Mouse (Mus musculus) v-Abl transformed pro-B cells (cell line): ENCODE results near the gene Sirt5.

ENCODE experiments used
- in situ Hi-C, 2 experiments: fragments of 400-800 bp; cut with MboI; formaldehyde crosslinking; loops; one replicate each; pipeline ENCODE4 v1.15.1; 2025; ENCODE audit not compliant: unreplicated experiment in 2 of 2

The Sirt5 gene

GRCm38 (mm10) chr13:43364985-43365824 is at the start of gene Sirt5:
Gene Sirt5, plus strand, starts transcription at chr13:43365496.
- in situ Hi-C loops, result loop anchor here (10.0 to 25.0 kb wide), 3 partner anchors 197 to 372 kb away; partner anchors contain the start of gene Mcur1 (in 1 of the 2)

- in situ Hi-C loops, result no loop called here
Measured at GRCm38 (mm10) chr13:43317411-43317810, 47.9 kb upstream of the Sirt5 start.

- in situ Hi-C loops, result no loop called here
Measured at GRCm38 (mm10) chr13:43319396-43319795, 45.9 kb upstream of the Sirt5 start.

- in situ Hi-C loops, result loop anchor here (5.0 kb wide), 2 partner anchors 119 to 134 kb away; no protein-coding TSS in a partner anchor
Measured at GRCm38 (mm10) chr13:43321492-43321891, 43.8 kb upstream of the Sirt5 start.

GRCm38 (mm10) chr13:43325427-43325826 is 39.9 kb upstream of the Sirt5 start:
- in situ Hi-C loops, result no loop called here

- in situ Hi-C loops, result no loop called here
Measured at GRCm38 (mm10) chr13:43331721-43332444, 33.4 kb upstream of the Sirt5 start.

GRCm38 (mm10) chr13:43332591-43332990 is 32.7 kb upstream of the Sirt5 start:
- in situ Hi-C loops, result no loop called here

GRCm38 (mm10) chr13:43336425-43337221 is 28.7 kb upstream of the Sirt5 start:
- in situ Hi-C loops, result no loop called here

- in situ Hi-C loops, result no loop called here
Measured at GRCm38 (mm10) chr13:43338001-43338400, 27.3 kb upstream of the Sirt5 start.

- in situ Hi-C loops, result no loop called here
Measured at GRCm38 (mm10) chr13:43338632-43339031, 26.7 kb upstream of the Sirt5 start.

- in situ Hi-C loops, result no loop called here
Measured at GRCm38 (mm10) chr13:43346825-43347224, 18.5 kb upstream of the Sirt5 start.

GRCm38 (mm10) chr13:43349376-43349775 is 15.9 kb upstream of the Sirt5 start:
- in situ Hi-C loops, result no loop called here

- in situ Hi-C loops, result loop anchor here (25.0 kb wide), 2 partner anchors 212 to 387 kb away; partner anchors contain the start of gene Mcur1 (in 1 of the 2)
Measured at GRCm38 (mm10) chr13:43350489-43351169, 14.7 kb upstream of the Sirt5 start.

GRCm38 (mm10) chr13:43353356-43353755 is 11.9 kb upstream of the Sirt5 start:
- in situ Hi-C loops, result loop anchor here (25.0 kb wide), 2 partner anchors 209 to 384 kb away; partner anchors contain the start of gene Mcur1 (in 1 of the 2)

- in situ Hi-C loops, result loop anchor here (25.0 kb wide), 2 partner anchors 208 to 383 kb away; partner anchors contain the start of gene Mcur1 (in 1 of the 2)
Measured at GRCm38 (mm10) chr13:43354362-43354761, 10.9 kb upstream of the Sirt5 start.

- in situ Hi-C loops, result loop anchor here (25.0 kb wide), 2 partner anchors 206 to 381 kb away; partner anchors contain the start of gene Mcur1 (in 1 of the 2)
Measured at GRCm38 (mm10) chr13:43356346-43357125, 8.8 kb upstream of the Sirt5 start.

- in situ Hi-C loops, result loop anchor here (10.0 to 25.0 kb wide), 3 partner anchors 202 to 377 kb away; partner anchors contain the start of gene Mcur1 (in 1 of the 2)
Measured at GRCm38 (mm10) chr13:43360534-43360933, 4.8 kb upstream of the Sirt5 start.

- in situ Hi-C loops, result loop anchor here (10.0 to 25.0 kb wide), 3 partner anchors 200 to 375 kb away; partner anchors contain the start of gene Mcur1 (in 1 of the 2)
Measured at GRCm38 (mm10) chr13:43362353-43362752, 2.9 kb upstream of the Sirt5 start.

- in situ Hi-C loops, result loop anchor here (10.0 to 25.0 kb wide), 3 partner anchors 196 to 371 kb away; partner anchors contain the start of gene Mcur1 (in 1 of the 2)
Measured at GRCm38 (mm10) chr13:43365825-43366184, 509 bp downstream of the Sirt5 start.
